Mouse (Mus musculus): ENCODE data around the gene Pdk1.

DNA sequence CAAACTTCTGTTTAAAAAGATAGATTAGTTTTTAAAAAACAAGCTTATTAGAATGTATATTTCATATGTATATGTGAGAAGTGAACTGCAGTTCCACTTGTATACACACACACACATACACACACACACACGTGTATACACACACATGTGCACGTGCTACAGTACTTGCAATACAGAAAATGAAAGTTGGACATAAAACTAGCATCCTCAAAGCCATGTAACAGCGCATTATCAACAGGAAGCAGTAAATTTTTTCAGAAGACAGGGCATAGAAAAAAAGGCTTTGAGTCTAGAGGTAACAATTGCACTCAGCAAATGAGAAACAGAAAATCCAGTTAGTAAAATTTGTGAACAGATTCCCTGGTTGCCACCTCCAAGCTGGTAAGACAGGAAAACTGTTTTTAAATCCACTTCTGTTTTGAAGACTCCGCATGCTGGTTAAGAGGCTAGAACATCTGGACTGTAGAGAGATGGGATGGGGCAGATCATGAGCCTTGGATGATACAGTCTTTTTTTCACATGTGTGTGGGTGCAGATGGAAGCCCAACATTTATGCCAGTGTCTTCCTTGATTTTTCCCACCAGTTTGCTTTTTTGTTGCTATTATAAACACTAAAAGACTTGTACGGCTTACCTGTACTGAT is 9.4 kb upstream of the Pdk1 start:
- TF ChIP-seq CTCF (IDR thresholded peaks at IDR 0.05; ENCODE audit: low read depth) (no peak), EP300 (optimal IDR thresholded peaks at IDR 0.05) (no peak)

Data from stomach, postnatal 0 days (tissue).